Mouse (Mus musculus): ENCODE data around the gene Rad18. TPM values are rescaled to one million over a fixed set of nuclear protein-coding genes. Genes with fewer than 3 reads are reported as not detected.

Gene Rad18
- total and polyA plus RNA-seq, 3 experiments, result 21.1 to 37.7 (median 37.1) TPM

DNA sequence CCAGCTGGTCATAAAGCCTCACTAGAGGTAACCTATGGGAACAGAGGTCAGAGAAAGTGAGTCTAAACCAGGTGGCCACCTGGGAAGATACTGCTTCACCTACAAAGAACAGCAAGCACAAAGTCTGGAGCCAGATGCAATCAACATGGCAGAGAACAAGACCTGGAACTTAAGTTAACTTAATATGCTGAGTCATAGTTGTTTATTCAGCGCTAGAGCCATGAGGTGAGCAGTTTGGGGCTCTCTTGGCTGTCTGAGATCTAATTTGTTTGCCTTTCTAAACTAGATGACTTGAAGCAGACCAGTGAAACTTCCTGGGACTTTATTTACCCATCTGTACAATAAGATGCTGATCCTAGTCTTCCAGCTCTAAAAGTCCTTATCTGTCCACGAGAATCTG lies 12.4 kb downstream of the Rad18 start:
- Histone ChIP-seq H3K4me2 (ENCODE audit: insufficient read depth, low read depth, poor library complexity, severe bottlenecking) (no peak overlapping the region), H3K27ac (ENCODE audit: insufficient read depth, low read depth) (no peak overlapping the region), H3K36me3 (replicated peaks in 1 of 2; ENCODE audit: control insufficient read depth in 1 of 2, insufficient read depth in 1 of 2, low read length in 1 of 2) (peaks cover 31 to 87% of the 10 kb centered on the region in 2 experiments), H3K9me3 (replicated peaks; ENCODE audit: low read length) (no peaks in the 10 kb centered on the region), H3K27me3 (replicated peaks) (no peaks in the 10 kb centered on the region), H3K4me1 (ENCODE audit: control insufficient read depth in 1 of 2, insufficient read depth in 2 of 2) (peaks cover 0 to 12% of the 10 kb centered on the region in 2 experiments; a peak in 2 of 4 replicates), H3K4me3 (replicated peaks in 1 of 3; ENCODE audit: low read depth in 2 of 3, low read length in 2 of 3, poor library complexity in 1 of 3) (no peak overlapping the region), H3K79me2 (replicated peaks; ENCODE audit: control insufficient read depth, extremely low read depth, insufficient read depth, poor library complexity, severe bottlenecking) (peaks cover 2% of the 10 kb centered on the region), H3K9ac (ENCODE audit: insufficient read depth, low read depth) (no peak overlapping the region; the same call in 1 of the 2 replicates)
- dilution Hi-C loops (cut with MboI; ENCODE audit: extremely low pct_ligation_motif_present, extremely low pct_unique_long_range_greater_than_20kb, low sequenced_read_pairs) (no loop called here), in situ Hi-C loops (cut with MboI; ENCODE audit: low pct_ligation_motif_present, low pct_unique_long_range_greater_than_20kb, low sequenced_read_pairs) (no loop called here)
- no peak for DNase-seq (ENCODE audit: extremely low read depth)
- TF ChIP-seq USF2 (conservative IDR thresholded peaks at IDR 0.05; ENCODE audit: low read depth, low read length), result no peak
- no peak for TF ChIP-seq MEF2A (IDR thresholded peaks at IDR 0.05; ENCODE audit: borderline replicate concordance, low read depth, low read length)
- no peak for TF ChIP-seq NELFE (IDR thresholded peaks at IDR 0.05; ENCODE audit: low read depth, low read length)
- no peak for TF ChIP-seq MAZ (IDR thresholded peaks at IDR 0.05; ENCODE audit: low read depth, low read length)
- TF ChIP-seq EP300 (IDR thresholded peaks at IDR 0.05; ENCODE audit: low read length), result no peak
- TF ChIP-seq ZNF384 (IDR thresholded peaks at IDR 0.05; ENCODE audit: low read depth, low read length), result no peak
- no peak for TF ChIP-seq NRF1 (IDR thresholded peaks at IDR 0.05; ENCODE audit: low read depth, low read length)
- TF ChIP-seq MYC (IDR thresholded peaks at IDR 0.05; ENCODE audit: low read depth, low read length), result no peak
- TF ChIP-seq ELF1 (IDR thresholded peaks at IDR 0.05; ENCODE audit: low read depth, low read length), result no peak
- TF ChIP-seq SMC3 (IDR thresholded peaks at IDR 0.05; ENCODE audit: low read depth, low read length), result no peak
- TF ChIP-seq CTCF (conservative IDR thresholded peaks at IDR 0.05 in 1 of 2, IDR thresholded peaks at IDR 0.05 in 1 of 2; ENCODE audit: low read depth in 2 of 2, low read length in 2 of 2), result no peak
- no peak for TF ChIP-seq GABPA (IDR thresholded peaks at IDR 0.05; ENCODE audit: insufficient replicate concordance, low read depth, low read length)

DNA sequence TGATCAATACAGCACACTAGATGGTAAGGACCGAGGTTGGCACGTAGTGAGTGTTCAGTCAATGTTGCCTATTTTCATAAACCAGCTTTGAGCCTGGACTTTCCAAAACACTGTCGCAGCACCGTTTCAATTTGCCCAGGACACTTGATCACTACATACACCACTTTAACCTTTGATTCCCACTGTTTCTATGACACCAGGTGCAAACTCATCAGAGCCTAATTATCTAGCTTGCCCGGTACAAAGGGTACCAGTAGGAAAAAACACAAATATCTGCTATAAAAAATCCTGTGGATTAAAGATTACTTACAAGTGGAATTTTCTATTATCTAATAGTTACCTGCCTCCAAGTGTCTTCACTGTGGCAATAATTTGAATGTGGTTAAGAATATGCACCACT lies 64.4 kb downstream of the Rad18 start:
- no peak overlapping the region for H3K9ac ChIP-seq (ENCODE audit: insufficient read depth, low read depth)
- H3K9me3 ChIP-seq (replicated peaks; ENCODE audit: low read length), result no peaks in the 10 kb centered on the region
- DNase-seq (ENCODE audit: extremely low read depth), result no peak
- no peak overlapping the region for H3K4me3 ChIP-seq (replicated peaks in 1 of 3; ENCODE audit: low read depth in 2 of 3, low read length in 2 of 3, poor library complexity in 1 of 3)
- dilution Hi-C loops (cut with MboI; ENCODE audit: extremely low pct_ligation_motif_present, extremely low pct_unique_long_range_greater_than_20kb, low sequenced_read_pairs) (no loop called here), in situ Hi-C loops (cut with MboI; ENCODE audit: low pct_ligation_motif_present, low pct_unique_long_range_greater_than_20kb, low sequenced_read_pairs) (no loop called here)
- no peak overlapping the region for H3K27ac ChIP-seq (ENCODE audit: insufficient read depth, low read depth)
- H3K36me3 ChIP-seq (replicated peaks in 1 of 2; ENCODE audit: control insufficient read depth in 1 of 2, insufficient read depth in 1 of 2, low read length in 1 of 2), result peaks cover 17 to 77% of the 10 kb centered on the region in 2 experiments
- TF ChIP-seq CTCF (conservative IDR thresholded peaks at IDR 0.05 in 1 of 2, IDR thresholded peaks at IDR 0.05 in 1 of 2; ENCODE audit: low read depth in 2 of 2, low read length in 2 of 2) (no peak), GABPA (IDR thresholded peaks at IDR 0.05; ENCODE audit: insufficient replicate concordance, low read depth, low read length) (no peak), ETS1 (conservative IDR thresholded peaks at IDR 0.05; ENCODE audit: low read depth, low read length) (no peak), NELFE (IDR thresholded peaks at IDR 0.05; ENCODE audit: low read depth, low read length) (no peak), TBP (conservative IDR thresholded peaks at IDR 0.05; ENCODE audit: low read depth, low read length) (no peak), PAX5 (IDR thresholded peaks at IDR 0.05; ENCODE audit: low read length) (no peak), E2F4 (IDR thresholded peaks at IDR 0.05; ENCODE audit: insufficient replicate concordance, low read depth, low read length) (no peak), USF1 (IDR thresholded peaks at IDR 0.05; ENCODE audit: low read depth, low read length) (no peak), SMC3 (IDR thresholded peaks at IDR 0.05; ENCODE audit: low read depth, low read length) (no peak)
- H3K4me2 ChIP-seq (ENCODE audit: insufficient read depth, low read depth, poor library complexity, severe bottlenecking), result no peak overlapping the region
- no peaks in the 10 kb centered on the region for H3K27me3 ChIP-seq (replicated peaks)
- H3K79me2 ChIP-seq (replicated peaks; ENCODE audit: control insufficient read depth, extremely low read depth, insufficient read depth, poor library complexity, severe bottlenecking), result no peaks in the 10 kb centered on the region
- H3K4me1 ChIP-seq (ENCODE audit: control insufficient read depth in 1 of 2, insufficient read depth in 2 of 2), result no peaks in the 10 kb centered on the region
